Mouse (Mus musculus) kidney, embryonic 14.5 days (tissue): ENCODE measurements around the gene Zfp948. TPM values are rescaled to one million over a fixed set of nuclear protein-coding genes. Genes with fewer than 3 reads are reported as not detected.

Source experiments
- ATAC-seq: fragments of 200-750 bp; cut with Nextera tagmentation; 2 replicates; pipeline ENCODE4 v1.8.0; 2017; ENCODE audit warnings: moderate number of reproducible peaks, mild to moderate bottlenecking, moderate TSS enrichment, moderate library complexity; ENCODE audit not compliant: low FRiP score, low TSS enrichment
- H3K27ac ChIP-seq: fragments of 300-500 bp; sonication (generic); 2 replicates; pipeline ENCODE4 v1.5.1; 2014; ENCODE audit warnings: low read depth, mild to moderate bottlenecking, low read length, moderate library complexity, mixed read lengths
- H3K27me3 ChIP-seq: fragments of 300-500 bp; sonication (generic); 2 replicates; pipeline ENCODE4 v1.6.1; 2014; ENCODE audit warnings: mild to moderate bottlenecking, low read length; ENCODE audit not compliant: control insufficient read depth, insufficient read depth
- H3K36me3 ChIP-seq: fragments of 300-500 bp; sonication (generic); 2 replicates; pipeline ENCODE4 v1.6.1; 2014; ENCODE audit warnings: low read length, mixed read lengths; ENCODE audit not compliant: control insufficient read depth, insufficient read depth
- H3K4me1 ChIP-seq: fragments of 300-500 bp; sonication (generic); 2 replicates; pipeline ENCODE4 v1.6.1; 2014; ENCODE audit warnings: low read length, mixed read lengths; ENCODE audit not compliant: control insufficient read depth, insufficient read depth
- H3K4me2 ChIP-seq: fragments of 300-500 bp; sonication (generic); replicated peaks from 2 replicates; pipeline ENCODE4 v1.6.1; 2014; ENCODE audit warnings: low read depth, mild to moderate bottlenecking, low read length
- H3K4me3 ChIP-seq: fragments of 300-500 bp; sonication (generic); 2 replicates; pipeline ENCODE4 v1.5.1; 2014; ENCODE audit warnings: mild to moderate bottlenecking, low read length
- H3K9ac ChIP-seq: fragments of 300-500 bp; sonication (generic); 2 replicates; pipeline ENCODE4 v1.6.1; 2014; ENCODE audit warnings: low read depth, mild to moderate bottlenecking, low read length, moderate library complexity
- H3K9me3 ChIP-seq: fragments of 300-500 bp; sonication (generic); 2 replicates; pipeline ENCODE4 v1.6.1; 2016; ENCODE audit warnings: low read length; ENCODE audit not compliant: control insufficient read depth
- WGBS: fragments of 180-500 bp; shearing (Covaris S2); extraction: QIAGEN DNeasy Blood & Tissue Kit; methylation state at CpG from one replicate; pipeline ENCODE4 v1.1.7; 2014; 5-methylcytosine and 5-hydroxymethylcytosine counted together
- polyA plus RNA-seq: library from polyadenylated mRNA; unstranded; fragments of >200 nt; fragmentation: Nextera tagmentation; extraction: Ambion mirVana; gene quantifications from 2 replicates; pipeline ENCODE4 v1.2.1, GENCODE M21; 2014

Zfp948 gene
- 22.8 and 24.3 TPM in 2 replicates for polyA plus RNA-seq

DNA sequence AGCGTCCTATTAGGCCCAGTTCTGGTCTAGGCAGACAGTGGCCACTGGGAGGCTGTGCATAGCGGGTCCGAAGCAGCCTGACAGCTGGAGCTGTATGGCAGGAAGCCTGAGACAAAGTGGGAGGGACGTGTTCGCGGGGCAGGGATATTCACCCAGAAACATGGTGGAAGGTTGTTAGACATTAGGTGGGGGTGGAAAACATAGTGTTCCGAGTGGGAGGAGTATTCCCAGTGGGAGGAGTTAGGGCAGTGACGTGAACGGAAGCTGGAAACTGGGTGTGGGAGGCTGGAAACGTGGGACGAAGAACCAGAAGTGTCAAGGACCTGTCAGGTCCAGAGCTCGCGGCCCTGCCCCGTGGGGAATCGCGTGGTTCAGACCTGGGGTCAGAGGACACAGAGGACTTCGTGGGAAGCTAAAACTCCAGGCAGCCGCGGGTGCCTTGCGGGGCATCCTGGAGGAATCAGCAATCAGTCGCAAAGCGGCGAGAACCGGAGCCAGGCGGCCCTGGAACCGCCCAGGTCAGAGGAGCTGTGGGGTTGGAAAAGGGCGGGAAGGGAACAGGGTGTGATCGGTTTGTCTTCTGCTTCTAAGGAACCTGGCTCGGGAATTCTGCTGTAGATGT lies at the start of gene Zfp948:
Gene Zfp948 (plus strand): TSS at position 281 of the 622 bp plus-strand sequence.
- Histone ChIP-seq H3K4me2 (peak within 1 kb of the TSS; percentile 60), H3K9ac (peak within 1 kb of the TSS; percentile 61), H3K36me3 (peaks cover 7% of the 10 kb centered on the region; the same call in 1 of the 2 replicates), H3K4me1 (0 out of 2 replicates have a peak, but pooled peaks cover 3% of the 10 kb centered on the region), H3K27ac (peak within 1 kb of the TSS; percentile 76), H3K27me3 (no peaks in the 10 kb centered on the region), H3K9me3 (no peaks in the 10 kb centered on the region), H3K4me3 (peak within 1 kb of the TSS; percentile 62)
- ATAC-seq: peak; percentile 96
- WGBS: 2% methylated on average over 29 of the region's 29 CpGs

GRCm38 (mm10) chr17:21517130-21517671 lies 49.6 kb upstream of the Zfp948 start:
- WGBS: 36% methylated on average over 4 of the region's 4 CpGs
- Histone ChIP-seq H3K27ac (peak overlapping the region; percentile 90; the same call in 1 of the 2 replicates), H3K9ac (peak overlapping the region; percentile 63; the same call in 1 of the 2 replicates), H3K4me1 (no peaks in the 10 kb centered on the region), H3K36me3 (no peaks in the 10 kb centered on the region), H3K27me3 (no peaks in the 10 kb centered on the region), H3K4me3 (peak overlapping the region; percentile 55), H3K4me2 (peak overlapping the region; percentile 71), H3K9me3 (no peaks in the 10 kb centered on the region)
- ATAC-seq: peak; percentile 5; the same call in 1 of the 2 replicates

- Histone ChIP-seq H3K4me1 (no peaks in the 10 kb centered on the region), H3K36me3 (no peaks in the 10 kb centered on the region), H3K9me3 (no peaks in the 10 kb centered on the region), H3K4me3 (no peak overlapping the region), H3K27me3 (no peaks in the 10 kb centered on the region), H3K9ac (no peak overlapping the region), H3K4me2 (no peak overlapping the region), H3K27ac (no peak overlapping the region)
- ATAC-seq: no peak
These were observed 40.5 kb upstream of the Zfp948 start for GRCm38 (mm10) chr17:21526270-21526669.

DNA sequence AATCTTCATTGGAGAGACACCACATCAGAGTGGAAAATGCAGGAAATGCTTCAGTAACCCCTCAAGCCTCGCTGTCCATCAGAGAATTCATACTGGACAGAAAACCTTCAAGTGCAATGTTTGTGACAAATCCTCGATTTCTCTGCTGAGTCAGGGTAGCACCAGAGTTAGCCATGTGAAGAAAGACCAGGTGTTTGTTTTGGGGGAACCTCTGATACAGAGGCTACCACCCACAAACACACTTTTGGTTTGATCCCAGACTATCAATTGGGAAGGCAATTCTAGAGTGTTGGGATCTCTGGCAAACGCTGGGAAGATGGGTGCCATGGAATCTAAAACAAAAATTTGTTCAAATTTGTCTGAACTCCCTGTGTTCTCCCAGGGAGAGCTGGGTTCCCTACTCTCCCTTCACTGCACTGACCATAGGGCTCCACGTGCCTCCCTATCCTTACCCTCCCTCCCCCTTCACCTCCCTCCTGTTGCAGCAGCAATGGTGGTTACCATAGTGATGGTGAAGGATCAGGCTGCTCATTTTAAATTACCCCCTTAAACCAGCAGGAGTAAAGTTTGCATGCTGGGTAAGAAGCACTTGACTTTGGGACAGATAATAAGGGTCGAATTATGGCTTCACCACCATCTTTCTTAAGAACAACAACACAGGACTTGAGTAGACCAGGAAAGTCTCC lies 36.0 kb upstream of the Zfp948 start:
- no peak for ATAC-seq
- H3K9me3 ChIP-seq: no peaks in the 10 kb centered on the region
- H3K9ac ChIP-seq: no peak overlapping the region
- 74% methylated on average over 5 of the region's 5 CpGs for WGBS
- H3K36me3 ChIP-seq: no peaks in the 10 kb centered on the region
- H3K4me1 ChIP-seq: peaks cover 4% of the 10 kb centered on the region
- H3K27ac ChIP-seq: no peak overlapping the region
- H3K4me3 ChIP-seq: no peak overlapping the region
- H3K27me3 ChIP-seq: no peaks in the 10 kb centered on the region
- no peak overlapping the region for H3K4me2 ChIP-seq

GRCm38 (mm10) chr17:21531621-21532020 lies 35.2 kb upstream of the Zfp948 start:
- 0 out of 2 replicates have a peak, but pooled peaks have one; percentile 0 for ATAC-seq
- H3K4me3 ChIP-seq: peak overlapping the region; percentile 72
- peak overlapping the region; percentile 71 for H3K4me2 ChIP-seq
- peaks cover 4% of the 10 kb centered on the region for H3K4me1 ChIP-seq
- WGBS: 69% methylated on average over 5 of the region's 5 CpGs
- peak overlapping the region; percentile 94; the same call in 1 of the 2 replicates for H3K9ac ChIP-seq
- no peaks in the 10 kb centered on the region for H3K9me3 ChIP-seq
- peak overlapping the region; percentile 97 for H3K27ac ChIP-seq
- H3K36me3 ChIP-seq: no peaks in the 10 kb centered on the region
- no peaks in the 10 kb centered on the region for H3K27me3 ChIP-seq

DNA sequence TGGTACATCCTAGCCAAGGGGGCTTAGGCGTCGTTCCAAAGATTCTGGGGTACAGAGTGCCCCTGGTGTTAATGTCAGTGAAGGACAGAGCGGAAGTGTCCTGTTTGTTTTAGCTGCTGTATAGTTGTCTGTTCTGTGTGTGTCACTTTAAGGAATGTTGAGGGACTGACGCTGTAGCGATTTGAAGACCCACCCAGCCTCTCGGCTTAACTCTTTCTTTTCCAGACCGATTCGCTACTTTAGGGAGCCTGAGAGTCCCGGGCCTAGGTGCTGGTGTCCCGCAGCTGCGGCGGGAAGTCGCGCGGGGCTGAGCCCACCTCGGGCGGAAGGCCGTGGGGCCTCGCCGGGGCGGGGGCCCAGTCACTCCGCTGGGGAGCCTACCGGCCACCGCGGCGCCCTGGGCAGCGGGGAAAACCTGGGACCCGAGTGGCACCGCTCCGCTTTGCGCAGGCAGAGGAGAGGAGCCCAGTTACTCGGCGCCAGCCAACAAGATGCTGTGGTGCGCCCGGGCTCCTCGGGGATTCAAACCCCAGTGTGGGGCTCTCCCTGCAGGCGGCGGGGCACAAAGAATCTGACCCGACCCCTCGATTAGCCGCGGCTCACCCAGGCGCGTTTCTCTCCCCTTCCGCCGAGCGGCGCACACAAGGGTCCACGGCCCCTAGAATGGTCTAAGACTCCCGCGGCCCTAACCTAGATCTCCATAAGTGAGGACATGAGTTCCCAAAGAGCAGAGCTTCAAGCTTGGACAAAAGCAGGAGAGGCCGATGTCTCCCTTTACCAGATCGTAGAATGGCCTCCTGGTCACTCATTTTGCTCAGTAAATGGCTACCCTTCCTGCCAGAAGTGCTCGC lies 34.5 kb upstream of the Zfp948 start:
- Histone ChIP-seq H3K4me3 (peak overlapping the region; percentile 72), H3K36me3 (no peaks in the 10 kb centered on the region), H3K27me3 (no peaks in the 10 kb centered on the region), H3K4me2 (peak overlapping the region; percentile 71), H3K9ac (peak overlapping the region; percentile 94), H3K27ac (peak overlapping the region; percentile 97), H3K9me3 (no peaks in the 10 kb centered on the region), H3K4me1 (peaks cover 4% of the 10 kb centered on the region)
- ATAC-seq: peak; percentile 85
- under 1% methylated on average over 54 of the region's 54 CpGs for WGBS

- Histone ChIP-seq H3K4me3 (no peak overlapping the region), H3K27ac (no peak overlapping the region; the same call in 1 of the 2 replicates), H3K9me3 (no peaks in the 10 kb centered on the region), H3K4me2 (no peak overlapping the region), H3K36me3 (no peaks in the 10 kb centered on the region), H3K9ac (no peak overlapping the region), H3K27me3 (no peaks in the 10 kb centered on the region), H3K4me1 (peaks cover 4% of the 10 kb centered on the region)
- WGBS: 89% methylated on average over 1 of the region's 1 CpGs
- ATAC-seq: no peak
These were observed 32.8 kb upstream of the Zfp948 start for GRCm38 (mm10) chr17:21533961-21534360.

- Histone ChIP-seq H3K36me3 (no peaks in the 10 kb centered on the region), H3K4me2 (peak overlapping the region; percentile 74; the same call in 1 of the 2 replicates), H3K4me3 (no peak overlapping the region), H3K9me3 (no peaks in the 10 kb centered on the region), H3K27me3 (no peaks in the 10 kb centered on the region), H3K9ac (no peak overlapping the region), H3K27ac (no peak overlapping the region), H3K4me1 (peaks cover 4% of the 10 kb centered on the region)
- peak; percentile 41 for ATAC-seq
- WGBS: 17% methylated on average over 4 of the region's 4 CpGs
These were observed 32.2 kb upstream of the Zfp948 start for GRCm38 (mm10) chr17:21534460-21535095.
